Mouse (Mus musculus) intestine, embryonic 14.5 days (tissue): ENCODE measurements around the gene Epn3. TPM values are rescaled to one million over a fixed set of nuclear protein-coding genes. Genes with fewer than 3 reads are reported as not detected.
A peak's percentile ranks its signal among the peaks of the same experiment; 100 is the strongest.

Experiments
- ATAC-seq: fragments of 200-750 bp; cut with Nextera tagmentation; replicated peaks from 2 replicates; pipeline ENCODE4 v1.8.0; 2017; ENCODE audit warnings: low read depth, moderate number of reproducible peaks, moderate TSS enrichment, moderate library complexity; ENCODE audit not compliant: low FRiP score, low TSS enrichment
- DNase-seq: peaks from one replicate; pipeline ENCODE4 v3.0.0-alpha.2; 2018; ENCODE audit warnings: low spot score
- H3K27ac ChIP-seq: fragments of 300-500 bp; sonication (generic); 2 replicates; pipeline ENCODE4 v1.5.1; 2014; ENCODE audit warnings: low read depth, mild to moderate bottlenecking, control low read depth
- H3K27me3 ChIP-seq: fragments of 300-500 bp; sonication (generic); replicated peaks from 2 replicates; pipeline ENCODE4 v1.6.1; 2014; ENCODE audit warnings: low read length, control low read depth; ENCODE audit not compliant: control insufficient read depth, insufficient read depth
- H3K36me3 ChIP-seq: fragments of 300-500 bp; sonication (generic); 2 replicates; pipeline ENCODE4 v1.6.1; 2014; ENCODE audit warnings: low read length, control low read depth; ENCODE audit not compliant: control insufficient read depth, insufficient read depth
- H3K4me1 ChIP-seq: fragments of 300-500 bp; sonication (generic); replicated peaks from 2 replicates; pipeline ENCODE4 v1.6.1; 2014; ENCODE audit warnings: low read length, control low read depth, mixed read lengths; ENCODE audit not compliant: control insufficient read depth, insufficient read depth
- H3K4me2 ChIP-seq: fragments of 300-500 bp; sonication (generic); 2 replicates; pipeline ENCODE4 v1.6.1; 2014; ENCODE audit warnings: low read length
- H3K4me3 ChIP-seq: fragments of 300-500 bp; sonication (generic); 2 replicates; pipeline ENCODE4 v1.5.1; 2014; ENCODE audit warnings: low read depth, low read length, control low read depth, mixed read lengths
- H3K9ac ChIP-seq: fragments of 300-500 bp; sonication (generic); 2 replicates; pipeline ENCODE4 v1.6.1; 2014; ENCODE audit warnings: mild to moderate bottlenecking, low read length
- H3K9me3 ChIP-seq: fragments of 300-500 bp; sonication (generic); 2 replicates; pipeline ENCODE4 v1.6.1; 2016; ENCODE audit warnings: low read length, control low read depth; ENCODE audit not compliant: control insufficient read depth
- WGBS: fragments of 180-500 bp; shearing (Covaris S2); extraction: QIAGEN DNeasy Blood & Tissue Kit; methylation state at CpG from one replicate; pipeline ENCODE4 v1.1.7; 2014; 5-methylcytosine and 5-hydroxymethylcytosine counted together
- polyA plus RNA-seq: library from polyadenylated mRNA; unstranded; fragments of >200 nt; fragmentation: Nextera tagmentation; extraction: Ambion mirVana; gene quantifications from 2 replicates; pipeline ENCODE4 v1.2.1, GENCODE M21; 2014

Epn3 gene
- polyA plus RNA-seq, 1 experiment from 2014 or later: 1.8 TPM

- Histone ChIP-seq H3K4me3 (no peak overlapping the region), H3K36me3 (no peaks in the 10 kb centered on the region), H3K9ac (no peak overlapping the region), H3K27ac (no peak overlapping the region), H3K9me3 (no peaks in the 10 kb centered on the region), H3K4me2 (no peak overlapping the region), H3K27me3 (peaks cover 24% of the 10 kb centered on the region), H3K4me1 (no peaks in the 10 kb centered on the region)
- no peak for ATAC-seq
- 87% methylated on average over 9 of the region's 9 CpGs for WGBS
- DNase-seq: no peak
These were observed 19.4 kb downstream of the Epn3 start for GRCm38 (mm10) chr11:94480382-94480781.

- DNase-seq: no peak
- no peak overlapping the region for H3K4me3 ChIP-seq
- no peaks in the 10 kb centered on the region for H3K9me3 ChIP-seq
- H3K4me1 ChIP-seq: 0 out of 2 replicates have a peak, but pooled peaks cover 8% of the 10 kb centered on the region
- H3K36me3 ChIP-seq: no peaks in the 10 kb centered on the region
- H3K9ac ChIP-seq: no peak overlapping the region
- peaks cover 42% of the 10 kb centered on the region for H3K27me3 ChIP-seq
- WGBS: 76% methylated on average over 6 of the region's 6 CpGs
- no peak overlapping the region for H3K27ac ChIP-seq
- ATAC-seq: no peak
- H3K4me2 ChIP-seq: no peak overlapping the region
These were observed 22.1 kb downstream of the Epn3 start for GRCm38 (mm10) chr11:94477651-94478050.

- Histone ChIP-seq H3K9me3 (no peaks in the 10 kb centered on the region), H3K4me2 (no peak overlapping the region), H3K27ac (no peak overlapping the region), H3K9ac (no peak overlapping the region), H3K27me3 (peaks cover 53% of the 10 kb centered on the region), H3K4me1 (peaks cover 16% of the 10 kb centered on the region), H3K4me3 (no peak overlapping the region), H3K36me3 (no peaks in the 10 kb centered on the region)
- ATAC-seq (no peak), DNase-seq (no peak)
- 16% methylated on average over 11 of the region's 11 CpGs for WGBS
These were observed 24.1 kb downstream of the Epn3 start for GRCm38 (mm10) chr11:94475722-94476121.

GRCm38 (mm10) chr11:94474544-94474910 is 25.2 kb downstream of the Epn3 start:
- peaks cover 53% of the 10 kb centered on the region for H3K27me3 ChIP-seq
- peak overlapping the region; percentile 69 for H3K27ac ChIP-seq
- WGBS: 1% methylated on average over 11 of the region's 11 CpGs
- no peaks in the 10 kb centered on the region for H3K9me3 ChIP-seq
- peaks cover 26% of the 10 kb centered on the region for H3K4me1 ChIP-seq
- H3K9ac ChIP-seq: 0 out of 2 replicates have a peak overlapping the region, but pooled peaks have one; percentile 21
- ATAC-seq (no peak), DNase-seq (no peak)
- H3K36me3 ChIP-seq: no peaks in the 10 kb centered on the region
- H3K4me2 ChIP-seq: peak overlapping the region; percentile 61
- H3K4me3 ChIP-seq: peak overlapping the region; percentile 57

- Histone ChIP-seq H3K4me2 (peak within 1 kb of the TSS; percentile 61), H3K27me3 (peaks cover 53% of the 10 kb centered on the region), H3K4me3 (peak within 1 kb of the TSS; percentile 57), H3K9ac (peak within 1 kb of the TSS; percentile 67), H3K36me3 (no peaks in the 10 kb centered on the region), H3K27ac (peak within 1 kb of the TSS; percentile 69), H3K4me1 (peaks cover 32% of the 10 kb centered on the region), H3K9me3 (no peaks in the 10 kb centered on the region)
- DNase-seq (peak; percentile 89), ATAC-seq (peak; percentile 90)
- 0% methylated on average over 46 of the region's 71 CpGs for WGBS
These were observed 25.8 kb downstream of the Epn3 start, which contains the start of gene Cacna1g for GRCm38 (mm10) chr11:94473707-94474543. TSS of gene Cacna1g (minus strand) at chr11:94474198.

GRCm38 (mm10) chr11:94472916-94473706 is 26.7 kb downstream of the Epn3 start:
- H3K27me3 ChIP-seq: peaks cover 53% of the 10 kb centered on the region
- peak overlapping the region; percentile 69 for H3K27ac ChIP-seq
- ATAC-seq (0 out of 2 replicates have a peak, but pooled peaks have one; percentile 4), DNase-seq (peak; percentile 75)
- peak overlapping the region; percentile 57 for H3K4me3 ChIP-seq
- peaks cover 40% of the 10 kb centered on the region for H3K4me1 ChIP-seq
- no peaks in the 10 kb centered on the region for H3K36me3 ChIP-seq
- H3K9me3 ChIP-seq: no peaks in the 10 kb centered on the region
- H3K9ac ChIP-seq: peak overlapping the region; percentile 67
- 1% methylated on average over 50 of the region's 52 CpGs for WGBS
- peak overlapping the region; percentile 61 for H3K4me2 ChIP-seq

- Histone ChIP-seq H3K4me1 (peaks cover 46% of the 10 kb centered on the region), H3K4me3 (peak overlapping the region; percentile 57), H3K9ac (peak overlapping the region; percentile 67), H3K27me3 (peaks cover 49% of the 10 kb centered on the region), H3K27ac (no peak overlapping the region), H3K4me2 (peak overlapping the region; percentile 61), H3K36me3 (no peaks in the 10 kb centered on the region), H3K9me3 (no peaks in the 10 kb centered on the region)
- ATAC-seq (no peak), DNase-seq (no peak)
- WGBS: 2% methylated on average over 15 of the region's 15 CpGs
These were observed 27.2 kb downstream of the Epn3 start for GRCm38 (mm10) chr11:94472585-94472915.

- no peaks in the 10 kb centered on the region for H3K9me3 ChIP-seq
- peaks cover 43% of the 10 kb centered on the region for H3K27me3 ChIP-seq
- H3K27ac ChIP-seq: no peak overlapping the region
- H3K4me1 ChIP-seq: peaks cover 52% of the 10 kb centered on the region
- H3K36me3 ChIP-seq: no peaks in the 10 kb centered on the region
- ATAC-seq: no peak
- peak overlapping the region; percentile 61 for H3K4me2 ChIP-seq
- peak overlapping the region; percentile 67 for H3K9ac ChIP-seq
- WGBS: 15% methylated on average over 17 of the region's 17 CpGs
- no peak for DNase-seq
- H3K4me3 ChIP-seq: peak overlapping the region; percentile 57
These were observed 27.8 kb downstream of the Epn3 start for GRCm38 (mm10) chr11:94471740-94472584.
